Mouse (Mus musculus): ENCODE results near the gene Arg1. TPM values are rescaled to one million over a fixed set of nuclear protein-coding genes. Genes with fewer than 3 reads are reported as not detected.

Arg1 gene
- total RNA-seq, 4 experiments from 2014 or later, result 0.23 to 0.65 (median 0.35) TPM; not detected in 1

DNA sequence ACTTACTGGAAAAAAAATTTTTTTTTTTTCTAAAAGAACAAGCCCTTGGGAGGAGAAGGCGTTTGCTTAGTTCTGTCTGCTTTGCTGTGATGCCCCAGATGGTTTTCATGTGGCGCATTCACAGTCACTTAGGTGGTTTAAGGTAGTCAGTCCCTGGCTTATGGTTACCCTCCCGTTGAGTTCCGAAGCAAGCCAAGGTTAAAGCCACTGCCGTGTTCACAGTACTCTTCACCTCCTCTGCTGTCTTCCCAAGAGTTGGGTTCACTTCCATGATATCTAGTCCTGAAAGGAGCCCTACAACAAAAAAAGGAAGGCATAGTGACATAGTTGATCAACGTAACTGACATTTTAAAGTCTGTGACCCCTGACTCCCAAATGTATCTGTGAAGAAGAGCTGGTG, 11.8 kb downstream of the Arg1 start:
- DNase-seq (ENCODE audit: low spot score in 2 of 2), result no peak

- DNase-seq (ENCODE audit: low spot score in 2 of 2), result no peak
Measured at GRCm38 (mm10) chr10:24912576-24912975, 14.7 kb downstream of the Arg1 start.

- DNase-seq (ENCODE audit: low spot score in 2 of 2), result no peak
Measured at GRCm38 (mm10) chr10:24911199-24911598, 16.1 kb downstream of the Arg1 start.

GRCm38 (mm10) chr10:24905627-24906026, 21.7 kb downstream of the Arg1 start:
- DNase-seq (ENCODE audit: low spot score in 2 of 2), result no peak

- DNase-seq (ENCODE audit: low spot score in 2 of 2), result peak in 1 of 2 experiments; percentile 14
Measured at GRCm38 (mm10) chr10:24895927-24896326, 31.4 kb downstream of the Arg1 start.

DNA sequence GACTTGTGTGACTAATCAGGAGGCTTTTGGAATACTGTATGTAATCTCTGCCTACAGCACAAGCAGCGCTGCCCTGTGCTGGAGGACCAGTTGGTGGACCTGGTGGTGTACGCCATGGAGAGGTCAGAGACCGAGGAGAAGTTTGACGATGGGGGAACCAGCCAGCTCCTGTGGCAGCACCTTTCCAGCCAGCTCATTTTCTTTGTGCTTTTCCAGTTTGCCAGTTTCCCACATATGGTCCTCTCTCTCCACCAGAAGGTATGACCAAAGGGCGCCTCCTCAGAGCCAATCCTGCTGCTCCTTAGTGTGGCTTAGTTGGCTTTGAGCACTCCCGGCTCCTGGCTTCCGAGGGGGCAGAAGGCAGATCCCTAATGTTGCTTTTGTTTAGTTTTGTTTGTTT, 38.9 kb downstream of the Arg1 start:
- no peak for DNase-seq (ENCODE audit: low spot score in 2 of 2)

- no peak for DNase-seq (ENCODE audit: low spot score in 2 of 2)
Measured at GRCm38 (mm10) chr10:24886008-24886407, 41.3 kb downstream of the Arg1 start.

- DNase-seq (ENCODE audit: low spot score in 2 of 2), result no peak
Measured at GRCm38 (mm10) chr10:24873624-24874023, 53.7 kb downstream of the Arg1 start.

DNA sequence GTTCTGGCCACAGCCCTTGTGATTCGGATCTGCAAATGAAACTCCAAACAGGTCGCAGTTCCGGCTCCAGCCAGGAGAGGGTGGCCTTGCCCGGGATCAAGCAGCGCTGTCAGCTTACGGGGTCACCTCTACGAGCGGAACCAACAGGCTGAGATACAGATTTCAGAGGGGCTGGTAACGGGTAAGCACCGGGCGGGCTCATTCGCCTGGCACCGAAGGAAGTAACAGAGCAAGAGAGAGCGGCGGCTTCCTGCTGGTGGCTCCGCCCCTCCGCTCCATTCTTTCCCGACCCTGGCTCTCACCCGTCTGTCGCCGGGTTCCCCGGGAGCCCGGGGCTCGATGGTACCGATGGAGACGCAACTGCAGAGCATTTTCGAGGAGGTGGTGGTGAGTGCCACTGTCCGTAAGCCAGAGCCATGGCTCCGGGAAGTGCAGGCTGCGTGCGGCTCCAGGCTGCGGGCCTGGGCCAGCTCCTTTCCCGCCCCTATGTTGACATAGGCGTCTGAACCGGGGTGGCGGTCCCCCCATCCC, 57.5 kb downstream of the Arg1 start, which contains the start of gene Med23:
TSS of gene Med23 (plus strand) at position 227 of the 531 bp plus-strand sequence.
- DNase-seq (ENCODE audit: low spot score in 2 of 2), result peak; percentile 96 to 100

Small RNA genes lying within 50 kb of the gene (microRNA-seq; reads per million reads assigned to microRNA genes)
- 0.84 to 0.88 reads per million in 2 experiments for gene Mir6905

Other genes starting within 250 kb of the Arg1 start
- 1 to 10 TPM; 4.5 to 5.5 (median 4.6) TPM for gene Enpp1, start 215.3 kb downstream of the Arg1 start, total RNA-seq (2022)
- 1 to 10 TPM in 2 of 4 experiments, under 1 TPM in 2; 0.58 to 1.1 (median 0.84) TPM for gene Enpp3, start 84.7 kb downstream of the Arg1 start, total RNA-seq (2022)
- gene Med23, start 57.5 kb downstream of the Arg1 start, total RNA-seq (2022), result 10 to 100 TPM; 31.1 to 42.3 (median 33.2) TPM